Mouse (Mus musculus): Measurements from ENCODE around the gene Scaper. TPM values are rescaled to one million over a fixed set of nuclear protein-coding genes. Genes with fewer than 3 reads are reported as not detected.

Scaper gene
- polyA plus RNA-seq (2015; fragmentation: Nextera tagmentation; extraction: Ambion mirVana): 16.9 and 17.3 TPM in 2 replicates

DNA sequence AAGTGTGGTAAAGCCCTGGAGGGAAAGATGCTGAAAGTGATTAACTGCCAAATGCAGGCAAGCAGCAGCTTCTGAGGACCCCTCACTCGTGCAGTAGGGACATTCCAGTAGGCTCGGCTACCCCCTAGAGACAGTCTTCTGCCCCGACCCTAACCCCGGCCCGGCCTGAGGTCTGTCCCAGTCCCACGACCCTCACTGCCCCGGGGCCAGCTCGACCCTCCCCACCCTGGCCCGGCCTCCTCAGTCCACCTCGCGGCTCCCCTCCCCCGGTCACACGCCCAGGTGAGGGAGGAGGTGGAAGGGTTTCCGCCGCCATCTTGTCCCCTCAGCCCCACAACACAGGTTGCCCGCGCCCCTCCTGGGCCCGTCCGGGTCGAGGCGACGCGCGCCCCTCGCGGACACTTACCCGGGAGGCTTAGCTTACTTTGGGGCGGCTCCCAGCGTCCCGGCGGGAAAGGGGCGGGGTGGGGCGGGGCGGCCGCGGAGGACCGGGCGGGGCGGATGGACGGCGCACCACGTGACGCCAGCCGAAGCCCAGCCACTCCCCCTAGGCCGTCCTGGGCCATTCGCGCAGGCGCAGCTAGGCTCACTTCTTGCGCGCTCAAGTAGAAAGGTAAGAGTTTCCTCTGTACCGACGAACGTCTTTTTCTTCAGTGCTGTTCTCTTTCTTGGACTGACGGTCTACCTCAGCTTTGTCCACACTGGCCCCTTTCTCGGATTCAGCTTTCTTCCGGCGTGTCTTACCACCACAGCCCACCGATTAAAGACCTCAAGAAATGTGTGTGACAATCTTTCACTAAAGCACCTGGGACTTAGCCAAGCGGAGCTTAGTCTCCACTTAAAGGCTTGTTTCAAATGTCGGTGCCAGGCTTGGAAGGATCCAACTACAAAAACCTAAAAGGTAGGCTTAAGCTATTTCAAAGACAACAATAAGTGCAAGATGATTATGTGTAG lies at the start of gene Scaper:
TSS of gene Scaper (minus strand) at position 456 of the 954 bp plus-strand sequence.
- no peaks in the 10 kb centered on the region for H3K27me3 ChIP-seq
- WGBS: under 1% methylated on average over 58 of the region's 60 CpGs
- H3K36me3 ChIP-seq: no peaks in the 10 kb centered on the region
- H3K9ac ChIP-seq: peak within 1 kb of the TSS; percentile 72
- peak within 1 kb of the TSS; percentile 75 for H3K27ac ChIP-seq
- peak within 1 kb of the TSS; percentile 61 for H3K4me3 ChIP-seq
- peak within 1 kb of the TSS; percentile 72 for H3K4me2 ChIP-seq (replicated peaks)
- ATAC-seq (ENCODE audit: low FRiP score, low read depth): peak; percentile 95
- H3K9me3 ChIP-seq: no peaks in the 10 kb centered on the region
- peaks cover 20% of the 10 kb centered on the region for H3K4me1 ChIP-seq

DNA sequence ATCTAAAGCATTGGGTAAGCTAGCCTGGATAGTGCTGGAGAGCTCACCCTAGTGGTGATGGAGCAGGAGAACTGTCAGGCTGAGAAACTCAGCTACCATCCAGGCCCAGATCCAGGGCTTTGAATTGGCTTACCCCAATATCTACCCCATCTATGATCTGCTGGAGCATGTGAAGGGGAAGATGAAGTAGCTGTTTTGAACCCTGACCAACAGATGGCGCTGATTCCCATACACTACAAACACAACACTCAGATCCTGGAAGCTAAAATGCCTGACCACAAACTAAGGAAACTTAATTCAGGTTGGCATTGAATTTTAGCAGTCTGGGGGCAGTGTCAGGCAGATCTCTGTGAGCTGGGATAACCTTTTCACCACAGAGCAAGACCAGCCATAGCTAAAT lies 8.9 kb upstream of the Scaper start:
- no peak overlapping the region for H3K9ac ChIP-seq
- no peaks in the 10 kb centered on the region for H3K27me3 ChIP-seq
- 0 out of 2 replicates have a peak, but pooled peaks cover 3% of the 10 kb centered on the region for H3K9me3 ChIP-seq
- 21% methylated on average over 1 of the region's 1 CpGs for WGBS
- peaks cover 17% of the 10 kb centered on the region; the same call in 1 of the 2 replicates for H3K36me3 ChIP-seq
- no peak overlapping the region for H3K27ac ChIP-seq
- ATAC-seq (ENCODE audit: low FRiP score, low read depth): no peak
- H3K4me2 ChIP-seq (replicated peaks): no peak overlapping the region
- no peak overlapping the region for H3K4me3 ChIP-seq
- no peaks in the 10 kb centered on the region for H3K4me1 ChIP-seq

DNA sequence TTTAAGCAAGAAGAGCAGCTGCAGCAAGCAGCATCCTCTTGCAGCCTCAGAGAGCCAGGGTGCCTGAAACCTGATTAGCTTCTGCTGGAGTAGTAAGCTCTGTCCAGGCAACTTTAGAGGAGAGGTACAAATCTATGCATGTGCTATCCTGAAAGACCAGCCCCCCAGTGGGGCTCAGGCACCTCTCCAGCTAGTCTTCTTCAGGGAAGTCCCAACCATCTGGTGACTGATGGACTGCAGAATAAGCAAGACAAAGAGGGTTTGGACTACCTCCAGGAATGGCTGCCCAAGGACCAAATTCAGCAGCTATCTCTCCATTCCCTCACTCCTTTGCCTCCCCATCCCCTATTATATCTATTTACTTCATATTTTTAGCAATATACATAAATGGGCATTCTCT lies 3.4 kb upstream of the Scaper start:
- ATAC-seq (ENCODE audit: low FRiP score, low read depth): no peak
- H3K36me3 ChIP-seq: 0 out of 2 replicates have a peak, but pooled peaks cover 11% of the 10 kb centered on the region
- H3K4me1 ChIP-seq: peaks cover 20% of the 10 kb centered on the region
- H3K9ac ChIP-seq: no peak overlapping the region
- no peak overlapping the region for H3K4me2 ChIP-seq (replicated peaks)
- no peak overlapping the region for H3K4me3 ChIP-seq
- H3K27ac ChIP-seq: no peak overlapping the region
- H3K27me3 ChIP-seq: no peaks in the 10 kb centered on the region
- H3K9me3 ChIP-seq: no peaks in the 10 kb centered on the region

DNA sequence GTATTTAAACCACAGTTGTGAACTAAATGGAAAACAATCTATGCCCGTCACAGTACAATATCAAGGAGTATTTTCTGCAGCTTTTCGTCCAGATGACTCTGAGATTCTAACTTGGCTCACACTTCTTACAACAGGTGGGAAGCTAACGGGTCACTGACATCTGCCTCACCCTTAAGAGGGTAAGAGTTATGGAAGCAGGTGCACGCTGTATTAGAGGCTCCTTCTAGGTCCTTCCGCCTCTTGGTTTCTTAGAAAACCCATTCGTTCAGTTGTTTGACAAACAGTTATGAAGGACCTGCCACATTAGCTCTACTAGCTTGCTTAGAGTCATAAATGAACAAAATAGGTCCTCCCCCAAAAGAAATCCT lies 683 bp upstream of the Scaper start:
- ATAC-seq (ENCODE audit: low FRiP score, low read depth): no peak
- WGBS: 54% methylated on average over 6 of the region's 6 CpGs
- Histone ChIP-seq H3K27me3 (no peaks in the 10 kb centered on the region), H3K9me3 (no peaks in the 10 kb centered on the region), H3K4me1 (peaks cover 20% of the 10 kb centered on the region), H3K4me3 (peak overlapping the region; percentile 61), H3K36me3 (no peaks in the 10 kb centered on the region), H3K27ac (peak overlapping the region; percentile 75; the same call in 1 of the 2 replicates), H3K9ac (peak overlapping the region; percentile 72), H3K4me2 (replicated peaks) (peak overlapping the region; percentile 72)

DNA sequence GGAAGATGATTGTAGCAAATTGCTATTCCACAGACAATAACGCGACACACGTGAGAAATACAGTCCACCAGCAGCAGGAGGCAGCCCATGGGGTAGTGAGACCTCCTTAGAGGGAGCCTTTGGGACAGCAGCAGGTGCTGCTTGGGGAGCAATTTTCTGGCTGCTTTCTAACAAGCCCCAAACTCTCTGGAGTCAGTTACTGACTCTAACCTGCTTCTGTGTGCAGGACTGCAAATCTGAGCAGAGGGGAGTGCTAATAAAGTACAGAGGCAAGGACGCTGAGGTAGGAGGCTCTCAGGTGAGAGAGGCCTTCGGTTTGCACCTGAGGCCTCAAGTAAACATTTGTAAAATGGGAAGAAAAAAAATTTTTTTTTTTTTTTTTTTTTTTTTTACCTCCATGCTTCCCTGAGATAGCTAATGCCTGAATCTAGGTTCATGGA lies 675 bp downstream of the Scaper start:
- 37% methylated on average over 5 of the region's 5 CpGs for WGBS
- no peaks in the 10 kb centered on the region for H3K36me3 ChIP-seq
- peaks cover 20% of the 10 kb centered on the region for H3K4me1 ChIP-seq
- H3K27ac ChIP-seq: peak overlapping the region; percentile 75; the same call in 1 of the 2 replicates
- ATAC-seq (ENCODE audit: low FRiP score, low read depth): no peak
- no peaks in the 10 kb centered on the region for H3K27me3 ChIP-seq
- H3K4me3 ChIP-seq: peak overlapping the region; percentile 61
- no peaks in the 10 kb centered on the region for H3K9me3 ChIP-seq
- peak overlapping the region; percentile 72 for H3K4me2 ChIP-seq (replicated peaks)
- peak overlapping the region; percentile 72 for H3K9ac ChIP-seq

DNA sequence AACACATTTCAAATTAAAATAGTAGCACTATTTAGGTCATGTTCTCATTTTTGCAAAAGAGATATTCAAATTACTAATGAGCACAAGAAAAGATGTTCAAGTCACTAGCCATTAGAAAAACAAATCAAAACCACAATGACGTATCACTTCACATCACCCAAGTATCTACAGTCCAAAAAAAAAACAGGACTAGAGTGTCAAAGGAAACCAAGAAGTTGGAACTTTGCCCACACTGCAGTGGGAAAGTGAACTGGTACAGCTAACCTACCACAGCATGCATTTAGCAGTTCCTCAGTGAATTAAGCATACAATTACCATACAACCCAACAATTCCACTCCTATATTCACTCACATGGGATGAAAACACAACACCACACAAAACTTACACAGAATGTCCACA lies 5.4 kb downstream of the Scaper start:
- H3K9ac ChIP-seq: no peak overlapping the region
- 92% methylated on average over 1 of the region's 1 CpGs for WGBS
- H3K27me3 ChIP-seq: no peaks in the 10 kb centered on the region
- no peak overlapping the region for H3K4me2 ChIP-seq (replicated peaks)
- ATAC-seq (ENCODE audit: low FRiP score, low read depth): no peak
- no peak overlapping the region for H3K27ac ChIP-seq
- H3K36me3 ChIP-seq: no peaks in the 10 kb centered on the region
- no peak overlapping the region for H3K4me3 ChIP-seq
- peaks cover 7% of the 10 kb centered on the region for H3K4me1 ChIP-seq
- no peaks in the 10 kb centered on the region for H3K9me3 ChIP-seq

DNA sequence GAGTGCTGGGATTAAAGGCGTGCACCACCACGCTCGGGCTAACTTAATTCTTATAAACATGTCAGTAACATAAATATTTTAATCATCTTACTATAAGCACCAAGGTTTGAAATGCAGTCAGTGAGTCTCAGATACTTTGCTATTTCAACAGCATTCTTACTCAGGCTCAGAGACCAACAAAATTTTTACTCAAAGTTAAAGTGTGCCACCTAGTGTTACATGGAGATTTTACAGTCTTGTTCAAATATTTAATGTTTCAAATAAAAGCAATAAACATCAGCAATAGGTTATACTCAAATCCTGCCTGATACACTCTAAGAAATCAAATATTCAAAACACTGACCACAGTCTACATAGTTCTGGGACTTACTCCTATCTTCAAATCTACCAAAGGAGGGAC lies 19.3 kb downstream of the Scaper start:
- H3K9ac ChIP-seq: no peak overlapping the region
- H3K4me3 ChIP-seq: no peak overlapping the region
- WGBS: 68% methylated on average over 3 of the region's 3 CpGs
- no peaks in the 10 kb centered on the region for H3K27me3 ChIP-seq
- no peak for ATAC-seq (ENCODE audit: low FRiP score, low read depth)
- no peaks in the 10 kb centered on the region for H3K9me3 ChIP-seq
- no peak overlapping the region for H3K4me2 ChIP-seq (replicated peaks)
- no peaks in the 10 kb centered on the region for H3K4me1 ChIP-seq
- no peaks in the 10 kb centered on the region for H3K36me3 ChIP-seq
- no peak overlapping the region for H3K27ac ChIP-seq

DNA sequence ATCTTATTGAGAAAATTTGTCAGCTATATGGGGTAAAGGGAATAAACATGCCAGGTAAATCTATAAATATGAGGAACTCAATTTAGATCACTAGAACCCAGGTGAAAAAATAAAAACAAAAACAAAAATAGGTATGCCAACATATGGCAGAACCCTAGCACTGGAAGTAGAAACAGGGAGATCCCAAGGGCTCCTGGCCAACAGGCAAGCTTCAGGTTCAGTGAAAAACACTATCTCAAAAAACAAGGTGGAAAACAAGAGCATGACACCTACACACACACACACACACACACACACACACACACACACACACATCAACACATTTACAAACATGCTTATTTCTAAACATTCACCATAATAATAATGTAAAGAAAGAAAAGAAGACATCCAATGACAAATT lies 21.2 kb downstream of the Scaper start:
- no peak overlapping the region for H3K27ac ChIP-seq
- H3K4me3 ChIP-seq: no peak overlapping the region
- no peak for ATAC-seq (ENCODE audit: low FRiP score, low read depth)
- H3K27me3 ChIP-seq: no peaks in the 10 kb centered on the region
- H3K9ac ChIP-seq: no peak overlapping the region
- H3K36me3 ChIP-seq: no peaks in the 10 kb centered on the region
- H3K4me2 ChIP-seq (replicated peaks): no peak overlapping the region
- H3K4me1 ChIP-seq: no peaks in the 10 kb centered on the region
- no peaks in the 10 kb centered on the region for H3K9me3 ChIP-seq

DNA sequence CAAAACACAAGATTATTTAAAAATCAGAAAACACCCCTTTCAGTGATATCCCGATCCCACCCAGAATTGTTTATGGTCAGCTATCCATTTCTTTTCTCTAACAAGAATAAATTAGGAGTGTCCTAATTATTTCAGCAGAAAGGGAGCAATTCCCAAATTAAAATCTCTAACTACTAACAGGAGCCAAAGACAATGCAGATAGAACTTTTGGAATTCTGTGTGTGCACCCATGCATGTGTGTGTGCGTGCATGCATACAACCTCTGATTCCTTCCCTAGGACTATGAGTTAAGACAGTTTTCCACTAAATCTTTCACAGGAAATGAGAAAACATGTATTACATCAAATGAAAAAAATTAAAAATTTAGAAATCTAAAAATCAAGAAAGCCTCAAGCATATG lies 26.4 kb downstream of the Scaper start:
- Histone ChIP-seq H3K4me2 (replicated peaks) (no peak overlapping the region), H3K27me3 (no peaks in the 10 kb centered on the region), H3K4me3 (no peak overlapping the region), H3K27ac (no peak overlapping the region), H3K9me3 (no peaks in the 10 kb centered on the region), H3K36me3 (peaks cover 17% of the 10 kb centered on the region), H3K4me1 (no peaks in the 10 kb centered on the region), H3K9ac (no peak overlapping the region)
- no peak for ATAC-seq (ENCODE audit: low FRiP score, low read depth)
- WGBS: 93% methylated on average over 2 of the region's 2 CpGs

DNA sequence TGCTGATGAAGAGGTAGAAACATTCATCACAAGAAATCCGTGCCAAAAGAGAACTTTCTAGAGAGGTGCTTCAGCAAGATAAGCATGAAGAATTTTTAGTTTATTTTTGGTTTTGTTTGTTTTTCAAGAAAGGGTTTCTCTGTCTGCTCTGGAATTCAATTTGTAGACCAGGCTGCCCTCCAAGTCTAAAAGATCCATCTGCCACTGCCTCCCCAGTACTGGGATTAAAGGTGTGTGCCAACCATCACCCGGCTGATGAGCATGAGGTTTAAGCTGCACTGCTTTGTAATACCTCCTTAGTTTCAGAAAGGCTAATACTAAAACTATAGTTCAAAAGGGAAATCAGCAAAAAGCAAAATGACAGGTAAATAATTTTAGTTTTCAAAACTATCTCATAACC lies 35.0 kb downstream of the Scaper start:
- Histone ChIP-seq H3K27me3 (no peaks in the 10 kb centered on the region), H3K36me3 (no peaks in the 10 kb centered on the region), H3K27ac (no peak overlapping the region), H3K9ac (no peak overlapping the region), H3K4me1 (no peaks in the 10 kb centered on the region), H3K4me3 (no peak overlapping the region), H3K4me2 (replicated peaks) (no peak overlapping the region), H3K9me3 (no peaks in the 10 kb centered on the region)
- no peak for ATAC-seq (ENCODE audit: low FRiP score, low read depth)
- WGBS: 86% methylated on average over 2 of the region's 2 CpGs

DNA sequence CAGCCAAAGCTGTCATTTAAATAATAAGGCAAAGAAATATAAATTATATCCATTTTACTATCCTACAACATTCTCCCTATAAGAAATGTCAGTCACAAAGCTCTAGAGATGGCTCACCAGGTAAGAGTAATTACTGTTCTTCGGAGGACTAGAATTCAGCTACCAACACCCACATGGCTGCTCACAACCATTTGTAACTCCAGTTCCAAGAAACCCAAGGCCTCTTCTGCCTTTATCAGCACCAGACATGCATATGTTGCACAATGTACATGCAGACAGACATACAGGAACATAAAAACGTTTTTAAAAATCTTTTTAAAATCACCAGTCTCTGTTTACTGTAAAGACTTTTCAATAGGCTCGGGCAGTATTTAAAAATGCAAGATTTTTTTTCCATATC lies 36.3 kb downstream of the Scaper start:
- H3K36me3 ChIP-seq: no peaks in the 10 kb centered on the region
- no peaks in the 10 kb centered on the region for H3K9me3 ChIP-seq
- H3K4me1 ChIP-seq: no peaks in the 10 kb centered on the region
- no peak overlapping the region for H3K4me2 ChIP-seq (replicated peaks)
- no peaks in the 10 kb centered on the region for H3K27me3 ChIP-seq
- no peak overlapping the region for H3K9ac ChIP-seq
- no peak overlapping the region for H3K27ac ChIP-seq
- WGBS: 66% methylated on average over 3 of the region's 3 CpGs
- H3K4me3 ChIP-seq: no peak overlapping the region
- no peak for ATAC-seq (ENCODE audit: low FRiP score, low read depth)

DNA sequence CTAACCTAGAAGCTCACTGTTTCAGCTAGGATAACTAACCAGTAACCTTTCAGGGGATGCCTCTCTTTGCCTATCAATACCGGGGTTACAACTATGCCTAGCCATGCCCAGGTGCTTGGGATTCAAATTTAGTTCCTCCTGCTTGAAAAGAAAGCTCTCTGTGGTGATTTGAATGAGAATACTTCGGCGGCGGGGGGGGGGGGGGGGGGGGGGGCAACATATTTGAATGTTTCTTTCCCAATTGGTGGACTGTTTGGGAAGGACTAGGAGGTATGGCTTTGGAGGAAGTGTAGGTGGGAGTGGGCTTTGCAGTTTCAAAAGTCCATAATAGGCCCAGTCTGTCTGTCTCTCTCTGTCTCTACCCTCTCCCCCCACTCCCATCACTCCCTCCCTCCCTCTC lies 37.4 kb downstream of the Scaper start:
- Histone ChIP-seq H3K9ac (no peak overlapping the region), H3K4me3 (no peak overlapping the region), H3K36me3 (no peaks in the 10 kb centered on the region), H3K4me1 (no peaks in the 10 kb centered on the region), H3K27me3 (no peaks in the 10 kb centered on the region), H3K4me2 (replicated peaks) (no peak overlapping the region), H3K9me3 (no peaks in the 10 kb centered on the region), H3K27ac (no peak overlapping the region)
- ATAC-seq (ENCODE audit: low FRiP score, low read depth): no peak
- WGBS: 58% methylated on average over 4 of the region's 4 CpGs

All from limb, embryonic 13.5 days (tissue).